Mouse (Mus musculus): ENCODE measurements around the gene Nucb1. TPM values are rescaled to one million over a fixed set of nuclear protein-coding genes. Genes with fewer than 3 reads are reported as not detected.
"Not testable (repeated sequence)": the region's sequence is repeated elsewhere in the genome, so short reads cannot be mapped to it uniquely, and the experiment has no call there.

Gene Nucb1
- polyA plus RNA-seq, 1 experiment from 2014 or later = 198 TPM

DNA sequence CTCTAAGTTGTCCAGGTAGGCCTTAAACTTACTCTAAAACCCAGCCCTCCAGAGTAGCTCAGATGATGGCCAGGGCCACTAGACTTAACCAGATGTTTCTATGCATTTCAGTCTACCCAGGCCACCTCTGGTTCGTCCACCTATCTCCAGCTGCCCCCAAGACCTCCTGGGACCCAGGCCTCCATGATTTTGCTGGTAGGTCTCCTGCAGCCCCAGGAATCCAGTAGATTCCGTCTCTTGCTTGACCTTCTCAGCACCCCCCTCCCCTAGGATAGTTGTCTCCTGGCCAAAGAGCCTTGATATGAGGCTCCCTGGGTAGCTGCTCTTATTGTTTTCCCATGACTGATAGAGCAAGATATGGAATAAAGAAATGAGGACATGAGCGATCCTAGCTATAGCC, 28.9 kb upstream of the Nucb1 start:
- ATAC-seq (ENCODE audit: insufficient number of reproducible peaks, insufficient read depth, low FRiP score, low TSS enrichment, low read depth) = no peak
- Histone ChIP-seq H3K4me2 (peak overlapping the region; percentile 82; the same call in 1 of the 2 replicates), H3K9me3 (no peaks in the 10 kb centered on the region), H3K36me3 (no peaks in the 10 kb centered on the region), H3K4me3 (no peak overlapping the region), H3K27ac (no peak overlapping the region), H3K27me3 (peaks cover 4% of the 10 kb centered on the region), H3K9ac (0 out of 2 replicates have a peak overlapping the region, but pooled peaks have one; percentile 67), H3K4me1 (peaks cover 8% of the 10 kb centered on the region)
- 83% methylated on average over 3 of the region's 3 CpGs for WGBS

DNA sequence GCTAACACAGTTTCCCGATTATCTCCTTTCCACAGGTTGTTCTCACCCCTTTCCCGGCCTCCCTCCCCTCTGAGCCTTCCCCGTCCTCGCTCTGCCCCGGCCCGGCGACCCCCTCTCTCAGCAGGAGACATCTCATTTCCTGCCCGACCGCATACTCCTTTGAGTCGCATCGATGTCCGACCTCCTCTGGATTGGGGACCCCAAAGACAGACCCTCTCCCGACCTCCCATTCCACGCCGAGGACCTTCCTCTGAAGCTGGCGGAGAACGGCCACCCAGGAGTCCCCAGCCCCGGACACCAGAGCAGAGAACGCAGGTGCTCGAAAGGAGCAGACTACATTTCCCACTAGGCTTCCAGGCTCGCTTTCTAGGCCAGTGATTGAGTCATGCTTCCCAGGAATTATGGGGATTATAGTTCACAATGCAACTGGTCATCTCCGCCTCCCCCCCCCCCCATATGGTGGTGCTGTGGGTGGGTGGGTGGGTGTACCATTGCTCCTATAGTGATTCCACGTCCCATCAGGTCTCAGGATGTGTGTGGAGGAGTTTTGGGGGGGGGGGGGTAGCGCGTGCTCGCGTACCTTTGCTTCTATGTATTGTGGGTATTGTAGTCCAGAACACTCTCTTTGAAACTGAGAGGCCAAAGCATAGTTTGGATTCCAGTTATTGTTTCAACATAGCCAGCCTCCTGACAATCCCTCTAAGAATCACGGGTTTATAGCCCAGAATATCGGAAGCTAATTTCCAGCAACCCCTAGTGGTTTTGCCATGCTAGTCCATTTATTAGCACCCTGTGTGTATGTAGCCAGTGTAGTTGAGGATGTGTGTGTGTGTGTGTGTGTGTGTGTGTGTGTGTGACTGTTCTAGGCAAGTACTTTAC, 28.2 kb upstream of the Nucb1 start:
- peak; percentile 67 for ATAC-seq (ENCODE audit: insufficient number of reproducible peaks, insufficient read depth, low FRiP score, low TSS enrichment, low read depth)
- WGBS = 3% methylated on average over 29 of the region's 29 CpGs
- H3K36me3 ChIP-seq = no peaks in the 10 kb centered on the region
- H3K4me1 ChIP-seq = peaks cover 8% of the 10 kb centered on the region
- H3K27ac ChIP-seq = no peak overlapping the region
- H3K9ac ChIP-seq = peak overlapping the region; percentile 67
- peak overlapping the region; percentile 82 for H3K4me2 ChIP-seq
- no peaks in the 10 kb centered on the region for H3K9me3 ChIP-seq
- peaks cover 4% of the 10 kb centered on the region for H3K27me3 ChIP-seq
- peak overlapping the region; percentile 50 for H3K4me3 ChIP-seq

DNA sequence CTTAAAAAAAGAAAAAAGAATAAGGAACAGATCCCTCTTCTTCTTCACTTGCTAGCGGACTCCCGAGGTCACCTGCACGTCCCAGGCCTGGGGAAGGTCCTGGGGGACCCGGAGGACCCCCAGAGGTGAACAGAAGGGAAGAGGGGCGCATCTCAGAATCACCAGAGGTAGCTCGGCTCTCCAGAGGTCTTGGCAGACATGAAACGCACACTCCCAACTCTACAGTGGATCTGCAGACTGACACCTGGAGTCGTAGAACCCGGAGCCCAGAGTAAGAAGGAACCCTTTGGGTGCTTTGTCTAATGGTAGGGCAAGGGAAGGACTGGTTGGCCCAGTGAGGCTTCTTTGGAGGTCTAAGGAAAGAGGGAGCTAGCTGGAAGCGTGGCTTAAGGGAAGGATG, 27.4 kb upstream of the Nucb1 start:
- H3K9me3 ChIP-seq = no peaks in the 10 kb centered on the region
- peak overlapping the region; percentile 82 for H3K4me2 ChIP-seq
- H3K9ac ChIP-seq = no peak overlapping the region; the same call in 1 of the 2 replicates
- no peaks in the 10 kb centered on the region for H3K36me3 ChIP-seq
- 83% methylated on average over 10 of the region's 10 CpGs for WGBS
- H3K27ac ChIP-seq = no peak overlapping the region
- ATAC-seq (ENCODE audit: insufficient number of reproducible peaks, insufficient read depth, low FRiP score, low TSS enrichment, low read depth) = no peak
- peaks cover 4% of the 10 kb centered on the region for H3K27me3 ChIP-seq
- H3K4me1 ChIP-seq = peaks cover 8% of the 10 kb centered on the region
- peak overlapping the region; percentile 50 for H3K4me3 ChIP-seq

DNA sequence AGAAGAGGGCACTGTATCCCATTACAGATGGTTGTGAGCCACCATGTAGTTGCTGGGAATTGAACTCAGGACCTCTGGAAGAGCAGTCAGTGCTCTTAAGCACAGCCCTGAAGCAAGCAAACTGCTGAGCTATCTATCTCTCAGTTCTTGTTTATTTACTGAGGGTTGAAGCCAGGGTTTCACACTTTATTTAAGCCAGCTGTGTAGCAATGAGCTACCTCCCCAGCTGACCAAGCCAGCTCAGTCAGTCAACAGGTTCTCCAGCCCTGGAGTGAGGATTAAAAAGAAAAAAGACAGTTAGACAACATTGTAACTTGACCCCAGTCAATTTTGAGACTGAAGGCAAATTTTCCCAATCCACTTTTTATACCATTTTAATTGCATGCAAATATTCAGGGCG, 25.5 kb upstream of the Nucb1 start:
- no peak overlapping the region for H3K27ac ChIP-seq
- H3K9me3 ChIP-seq = no peaks in the 10 kb centered on the region
- H3K4me1 ChIP-seq = peaks cover 8% of the 10 kb centered on the region
- ATAC-seq (ENCODE audit: insufficient number of reproducible peaks, insufficient read depth, low FRiP score, low TSS enrichment, low read depth) = no peak
- H3K36me3 ChIP-seq = no peaks in the 10 kb centered on the region
- peaks cover 4% of the 10 kb centered on the region for H3K27me3 ChIP-seq
- 51% methylated on average over 1 of the region's 1 CpGs for WGBS
- H3K9ac ChIP-seq = no peak overlapping the region
- no peak overlapping the region for H3K4me2 ChIP-seq
- H3K4me3 ChIP-seq = no peak overlapping the region

DNA sequence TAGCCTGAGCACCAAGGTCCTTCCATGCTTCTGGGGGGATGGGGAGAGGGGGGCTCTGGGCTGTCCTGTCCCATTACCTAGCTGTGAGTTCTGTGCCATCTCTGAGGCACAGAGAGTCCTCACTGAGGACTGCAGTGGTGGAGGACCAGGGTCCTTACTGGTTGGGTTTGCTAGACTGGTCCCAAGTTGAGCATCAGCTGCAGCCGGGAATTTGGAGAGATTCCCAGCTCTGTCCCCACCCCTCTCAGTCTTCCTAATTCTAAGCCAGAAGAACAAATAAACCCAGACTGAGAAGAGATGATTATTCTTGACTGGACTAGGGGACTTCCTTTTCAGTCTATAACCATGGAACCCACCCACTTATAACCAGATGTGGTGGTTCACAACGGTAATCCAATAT, 20.4 kb upstream of the Nucb1 start:
- Histone ChIP-seq H3K36me3 (no peaks in the 10 kb centered on the region), H3K4me3 (no peak overlapping the region), H3K9ac (no peak overlapping the region), H3K27ac (0 out of 2 replicates have a peak overlapping the region, but pooled peaks have one; percentile 4), H3K27me3 (no peaks in the 10 kb centered on the region), H3K9me3 (no peaks in the 10 kb centered on the region), H3K4me1 (peaks cover 13% of the 10 kb centered on the region), H3K4me2 (peak overlapping the region; percentile 17; the same call in 1 of the 2 replicates)
- ATAC-seq (ENCODE audit: insufficient number of reproducible peaks, insufficient read depth, low FRiP score, low TSS enrichment, low read depth) = no peak
- WGBS = 69% methylated on average over 2 of the region's 2 CpGs

DNA sequence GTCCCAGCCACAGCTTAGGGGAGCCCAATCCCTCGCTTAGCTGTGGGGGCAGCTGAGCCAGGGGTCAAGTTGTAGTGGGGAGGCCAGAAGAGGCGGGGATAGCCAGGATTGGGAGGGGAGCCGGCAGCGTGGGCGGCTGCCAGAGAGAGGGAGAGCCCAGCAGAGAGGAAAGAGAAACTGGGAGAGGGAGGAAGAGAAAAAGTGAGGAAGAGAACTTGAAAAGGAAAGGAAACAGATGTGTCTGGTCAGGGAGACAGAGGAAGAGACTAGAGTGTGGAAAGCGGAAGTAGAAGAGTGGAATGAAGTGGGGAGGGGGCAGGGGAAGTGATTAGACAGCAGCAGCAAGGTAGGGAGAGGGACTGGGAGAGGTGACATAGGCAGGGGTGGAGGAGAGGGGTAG, 19.3 kb upstream of the Nucb1 start:
- WGBS = 13% methylated on average over 6 of the region's 6 CpGs
- Histone ChIP-seq H3K4me3 (no peak overlapping the region), H3K4me1 (peaks cover 25% of the 10 kb centered on the region), H3K9ac (0 out of 2 replicates have a peak overlapping the region, but pooled peaks have one; percentile 55), H3K27ac (no peak overlapping the region), H3K27me3 (no peaks in the 10 kb centered on the region), H3K36me3 (no peaks in the 10 kb centered on the region), H3K4me2 (no peak overlapping the region), H3K9me3 (no peaks in the 10 kb centered on the region)
- ATAC-seq (ENCODE audit: insufficient number of reproducible peaks, insufficient read depth, low FRiP score, low TSS enrichment, low read depth) = no peak

DNA sequence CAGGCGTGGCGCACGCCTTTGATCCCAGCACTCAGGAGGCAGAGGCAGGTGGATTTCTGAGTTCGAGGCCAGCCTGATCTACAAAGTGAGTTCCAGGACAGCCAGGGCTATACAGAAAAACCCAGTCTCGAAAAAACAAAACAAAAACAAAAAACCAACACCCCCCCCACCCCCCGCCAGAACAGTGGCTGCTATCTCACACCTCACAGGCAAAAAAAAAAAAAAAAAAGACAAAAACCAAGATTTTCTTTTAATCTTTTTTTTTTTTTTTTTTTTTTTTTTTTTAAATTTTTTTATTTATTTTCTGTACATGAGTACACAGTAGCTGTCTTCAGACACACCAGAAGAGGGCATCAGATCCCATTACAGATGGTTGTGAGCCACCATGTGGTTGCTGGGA, 17.0 kb upstream of the Nucb1 start:
- not testable (repeated sequence) for ATAC-seq (ENCODE audit: insufficient number of reproducible peaks, insufficient read depth, low FRiP score, low TSS enrichment, low read depth); H3K4me2 ChIP-seq; H3K27me3 ChIP-seq; H3K4me3 ChIP-seq; H3K9ac ChIP-seq; H3K9me3 ChIP-seq
- Histone ChIP-seq H3K27ac (peak overlapping the region; percentile 82; the same call in 1 of the 2 replicates), H3K36me3 (peaks cover 17% of the 10 kb centered on the region), H3K4me1 (peaks cover 42% of the 10 kb centered on the region)
- WGBS = 91% methylated on average over 6 of the region's 6 CpGs

DNA sequence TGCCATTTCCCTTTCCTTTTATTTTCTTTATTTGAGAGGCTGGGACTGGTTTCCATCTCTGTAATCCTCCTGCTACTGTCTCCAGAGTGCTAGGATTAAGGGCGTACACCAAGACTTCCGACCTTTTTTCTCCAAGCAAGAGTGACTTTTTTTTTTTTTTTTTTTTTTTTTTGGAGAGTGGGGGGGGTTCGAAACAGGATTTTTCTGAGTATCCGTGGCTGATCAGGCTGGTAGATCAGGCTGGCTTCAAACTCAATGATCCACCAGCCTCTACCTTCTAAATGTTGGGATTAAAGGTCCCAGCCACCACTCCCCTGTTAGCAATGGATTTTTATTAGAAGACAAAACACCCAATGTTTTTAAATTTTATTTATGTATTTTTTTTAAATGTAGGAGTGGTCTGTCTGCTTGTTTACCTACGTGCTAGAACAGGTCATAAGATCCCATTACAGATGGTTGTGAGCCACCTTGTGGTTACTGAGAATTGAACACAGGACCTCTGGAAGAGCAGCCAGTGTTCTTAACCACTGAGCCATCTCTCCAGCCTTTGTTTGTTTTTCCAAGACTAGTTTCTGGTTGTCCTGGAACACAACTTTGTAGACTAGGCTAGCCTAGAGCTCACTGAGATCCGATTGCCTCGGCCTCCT, 16.4 kb upstream of the Nucb1 start:
- ATAC-seq (ENCODE audit: insufficient number of reproducible peaks, insufficient read depth, low FRiP score, low TSS enrichment, low read depth) = no peak
- Histone ChIP-seq H3K4me2 (peak overlapping the region; percentile 82), H3K4me1 (peaks cover 42% of the 10 kb centered on the region), H3K27ac (peak overlapping the region; percentile 82), H3K4me3 (peak overlapping the region; percentile 83), H3K36me3 (peaks cover 17% of the 10 kb centered on the region), H3K27me3 (no peaks in the 10 kb centered on the region), H3K9ac (peak overlapping the region; percentile 89), H3K9me3 (no peaks in the 10 kb centered on the region)
- 21% methylated on average over 7 of the region's 7 CpGs for WGBS

DNA sequence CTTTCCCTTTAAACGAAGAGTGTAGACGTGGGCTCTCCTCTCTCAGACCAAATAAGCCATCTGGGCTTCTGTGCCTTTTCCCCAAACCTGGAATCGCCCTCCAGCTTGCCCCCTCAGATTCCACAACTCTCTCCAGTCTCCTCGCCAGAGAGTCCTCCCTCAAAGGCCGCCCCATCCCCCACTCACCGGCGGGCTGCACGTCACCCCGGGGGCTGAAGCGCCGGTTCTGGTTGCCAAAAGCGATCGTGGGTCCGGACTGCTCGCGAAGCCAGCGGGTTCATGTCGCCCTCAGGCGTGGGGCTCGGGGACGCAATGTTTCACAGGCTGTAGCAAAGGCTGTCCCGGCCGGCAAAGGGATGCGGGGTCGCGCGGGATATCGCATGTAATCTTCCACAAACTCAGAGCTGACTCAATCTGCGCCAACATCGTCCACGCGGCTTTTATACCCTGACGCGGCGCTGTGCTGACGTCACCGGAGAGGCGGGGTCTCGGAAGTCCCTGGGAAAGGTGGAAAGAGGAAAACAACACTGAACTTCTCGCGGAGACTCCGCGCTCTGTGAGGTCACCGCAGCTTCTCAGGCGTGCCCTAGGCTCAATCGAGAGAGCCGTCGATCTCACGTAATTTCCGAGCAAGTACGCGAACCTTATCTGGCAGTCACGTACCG, 15.7 kb upstream of the Nucb1 start, which contains the start of the genes Ppp1r15a and Plekha4:
Gene Ppp1r15a, minus strand, starts transcription at position 460 of the 665 bp plus-strand sequence.
Gene Plekha4, plus strand, starts transcription at position 522 of the 665 bp plus-strand sequence.
- Histone ChIP-seq H3K4me1 (peaks cover 47% of the 10 kb centered on the region), H3K9ac (peak within 1 kb of the TSS; percentile 89), H3K4me2 (peak within 1 kb of the TSS; percentile 82), H3K36me3 (peaks cover 17% of the 10 kb centered on the region), H3K9me3 (no peaks in the 10 kb centered on the region), H3K27me3 (no peaks in the 10 kb centered on the region), H3K27ac (peak within 1 kb of the TSS; percentile 82), H3K4me3 (peak within 1 kb of the TSS; percentile 83)
- peak; percentile 81 for ATAC-seq (ENCODE audit: insufficient number of reproducible peaks, insufficient read depth, low FRiP score, low TSS enrichment, low read depth)
- under 1% methylated on average over 54 of the region's 54 CpGs for WGBS

DNA sequence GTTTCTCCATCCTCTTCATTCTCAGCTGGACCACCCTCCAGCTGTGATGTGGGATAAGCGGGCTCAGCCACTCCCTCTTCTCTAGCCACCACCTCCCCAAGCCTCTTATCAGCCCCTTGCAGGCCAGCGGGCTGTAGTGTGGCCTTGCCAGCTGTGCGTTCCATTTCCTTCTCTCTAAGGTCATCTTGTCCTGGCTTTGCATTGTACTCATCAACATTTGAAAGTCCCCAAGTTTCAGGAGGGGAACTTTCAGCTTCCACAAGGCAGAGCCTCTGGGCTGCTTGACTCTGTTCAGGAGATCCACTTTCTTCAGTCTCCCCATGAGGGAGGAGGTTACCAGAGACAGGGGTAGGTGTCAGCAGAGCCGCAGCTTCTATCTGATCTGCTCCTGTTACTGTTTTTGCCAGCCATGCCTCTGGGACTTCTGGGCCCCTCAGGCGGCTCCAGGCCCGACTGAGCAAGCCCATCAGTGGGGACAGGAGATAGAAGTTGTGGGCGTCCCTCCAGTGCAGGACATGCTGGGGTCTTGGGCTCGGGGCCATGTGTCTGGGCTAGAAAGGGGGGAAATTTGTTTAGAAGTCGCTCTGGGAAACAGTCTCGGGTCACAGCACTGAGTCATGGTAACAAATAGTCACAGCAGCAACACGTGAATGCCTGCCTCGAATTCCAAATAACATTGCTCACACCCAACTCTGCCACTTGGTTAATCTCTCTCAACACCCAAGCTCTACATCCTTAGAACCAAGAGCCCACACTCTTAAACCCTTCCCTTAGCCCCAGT, 14.8 kb upstream of the Nucb1 start:
- H3K27ac ChIP-seq = peak overlapping the region; percentile 82
- peak overlapping the region; percentile 89 for H3K9ac ChIP-seq
- peaks cover 41% of the 10 kb centered on the region for H3K4me1 ChIP-seq
- peak overlapping the region; percentile 83 for H3K4me3 ChIP-seq
- peaks cover 17% of the 10 kb centered on the region for H3K36me3 ChIP-seq
- peak overlapping the region; percentile 82 for H3K4me2 ChIP-seq
- no peaks in the 10 kb centered on the region for H3K9me3 ChIP-seq
- WGBS = 25% methylated on average over 12 of the region's 12 CpGs
- no peak for ATAC-seq (ENCODE audit: insufficient number of reproducible peaks, insufficient read depth, low FRiP score, low TSS enrichment, low read depth)
- no peaks in the 10 kb centered on the region for H3K27me3 ChIP-seq
